Mouse (Mus musculus): ENCODE results near the gene Hbb-bh1. TPM values are rescaled to one million over a fixed set of nuclear protein-coding genes. Genes with fewer than 3 reads are reported as not detected.

Hbb-bh1 gene
- total and polyA plus RNA-seq, 3 experiments = 0.15 TPM; not detected in 2

- TF ChIP-seq ELF1 (IDR thresholded peaks at IDR 0.05; ENCODE audit: low read depth, low read length) (no peak), CHD2 (IDR thresholded peaks at IDR 0.05; ENCODE audit: low read length) (0 out of 2 replicates have a peak, but pooled peaks have one; percentile 9), POLR2AphosphoS2 (IDR thresholded peaks at IDR 0.05; ENCODE audit: low read length) (no peak), UBTF (IDR thresholded peaks at IDR 0.05; ENCODE audit: borderline replicate concordance, insufficient read depth, low read depth, low read length) (no peak), E2F4 (IDR thresholded peaks at IDR 0.05; ENCODE audit: borderline replicate concordance, low read depth, low read length) (no peak), JUND (IDR thresholded peaks at IDR 0.05; ENCODE audit: low read depth, low read length) (peak; percentile 52; the same call in 1 of the 2 replicates), EP300 (IDR thresholded peaks at IDR 0.05; ENCODE audit: low read depth in 1 of 2, low read length in 2 of 2) (peak; percentile 86 to 90), RAD21 (IDR thresholded peaks at IDR 0.05; ENCODE audit: low read depth, low read length) (no peak), CHD1 (IDR thresholded peaks at IDR 0.05; ENCODE audit: low read depth, low read length) (no peak), CTCF (IDR thresholded peaks at IDR 0.05 in 2 of 3, conservative IDR thresholded peaks at IDR 0.05 in 1 of 3; ENCODE audit: control insufficient read depth in 1 of 3, insufficient read depth in 1 of 3, low read depth in 2 of 3, low read length in 3 of 3, poor library complexity in 1 of 3, severe bottlenecking in 1 of 3) (no peak), MEF2A (IDR thresholded peaks at IDR 0.05; ENCODE audit: extremely low read depth, insufficient replicate concordance, low read depth, low read length, poor library complexity, severe bottlenecking) (no peak), MYC (IDR thresholded peaks at IDR 0.05; ENCODE audit: low read depth, low read length) (peak; percentile 64; the same call in 1 of the 2 replicates), USF2 (IDR thresholded peaks at IDR 0.05; ENCODE audit: borderline replicate concordance in 1 of 2, insufficient read depth in 1 of 2, low read depth in 1 of 2, low read length in 2 of 2) (no peak), ETS1 (IDR thresholded peaks at IDR 0.05; ENCODE audit: low read depth, low read length) (peak; percentile 91), ZC3H11A (IDR thresholded peaks at IDR 0.05; ENCODE audit: low read depth, low read length) (no peak), POLR2AphosphoS5 (IDR thresholded peaks at IDR 0.05; ENCODE audit: borderline replicate concordance, low read depth, low read length) (no peak), SMC3 (IDR thresholded peaks at IDR 0.05; ENCODE audit: low read depth, low read length) (no peak), ZKSCAN1 (IDR thresholded peaks at IDR 0.05; ENCODE audit: low read depth, low read length) (no peak)
Observed at GRCm38 (mm10) chr7:103859076-103859475, 16.1 kb upstream of the Hbb-bh1 start (continued).

- Histone ChIP-seq H3K9me3 (replicated peaks; ENCODE audit: insufficient read depth, low read length) (no peaks in the 10 kb centered on the region), H3K27ac (ENCODE audit: control insufficient read depth, low read depth, low read length) (no peak overlapping the region), H3K79me2 (ENCODE audit: control insufficient read depth, insufficient read depth, low read length, poor library complexity) (no peaks in the 10 kb centered on the region), H3K9ac (ENCODE audit: control insufficient read depth, low read depth, low read length, poor library complexity, severe bottlenecking) (no peak overlapping the region), H3K4me1 (ENCODE audit: control insufficient read depth in 1 of 2, insufficient read depth in 2 of 2, low read length in 2 of 2) (peaks cover 9 to 24% of the 10 kb centered on the region in 2 experiments), H3K27me3 (ENCODE audit: control insufficient read depth in 1 of 2, insufficient read depth in 2 of 2, low read length in 2 of 2) (no peaks in the 10 kb centered on the region), H3K4me3 (ENCODE audit: control insufficient read depth in 1 of 2, insufficient read depth in 1 of 2, low read depth in 2 of 2, low read length in 2 of 2) (no peak overlapping the region), H3K36me3 (ENCODE audit: control insufficient read depth in 1 of 2, insufficient read depth in 2 of 2, low read length in 2 of 2) (peaks cover 0 to 24% of the 10 kb centered on the region in 2 experiments; a peak in 2 of 4 replicates)
- DNase-seq (ENCODE audit: low read depth, low spot score) = peak; percentile 70
- TF ChIP-seq TCF12 (IDR thresholded peaks at IDR 0.05; ENCODE audit: low read depth, low read length) = peak; percentile 95
- TF ChIP-seq NRF1 (IDR thresholded peaks at IDR 0.05; ENCODE audit: insufficient read depth, low read depth, low read length, poor library complexity, severe bottlenecking) = no peak
- no peak for TF ChIP-seq MAZ (IDR thresholded peaks at IDR 0.05; ENCODE audit: low read depth, low read length)
- TF ChIP-seq E2F4 (IDR thresholded peaks at IDR 0.05; ENCODE audit: borderline replicate concordance, low read depth, low read length) = no peak
- TF ChIP-seq EP300 (IDR thresholded peaks at IDR 0.05; ENCODE audit: low read depth in 1 of 2, low read length in 2 of 2) = peak; percentile 89 to 91
- no peak for TF ChIP-seq HCFC1 (IDR thresholded peaks at IDR 0.05; ENCODE audit: low read depth, low read length)
- no peak for TF ChIP-seq ELF1 (IDR thresholded peaks at IDR 0.05; ENCODE audit: low read depth, low read length)
- no peak for TF ChIP-seq CHD2 (IDR thresholded peaks at IDR 0.05; ENCODE audit: low read length)
- TF ChIP-seq MYB (IDR thresholded peaks at IDR 0.05; ENCODE audit: low read depth, low read length) = no peak
- TF ChIP-seq RCOR1 (IDR thresholded peaks at IDR 0.05; ENCODE audit: low read depth, low read length) = peak; percentile 98
- no peak for TF ChIP-seq POLR2AphosphoS2 (IDR thresholded peaks at IDR 0.05; ENCODE audit: low read length)
- peak; percentile 71 for TF ChIP-seq TAL1 (IDR thresholded peaks at IDR 0.05; ENCODE audit: low read length)
- no peak for TF ChIP-seq MAX (IDR thresholded peaks at IDR 0.05; ENCODE audit: low read length)
- TF ChIP-seq BHLHE40 (IDR thresholded peaks at IDR 0.05; ENCODE audit: borderline replicate concordance, low read depth, low read length) = no peak
- no peak for TF ChIP-seq POLR2AphosphoS5 (IDR thresholded peaks at IDR 0.05; ENCODE audit: borderline replicate concordance, low read depth, low read length)
- no peak for TF ChIP-seq SIN3A (IDR thresholded peaks at IDR 0.05; ENCODE audit: low read length)
- TF ChIP-seq GABPA (IDR thresholded peaks at IDR 0.05; ENCODE audit: low read depth, low read length) = no peak
- TF ChIP-seq TBP (IDR thresholded peaks at IDR 0.05; ENCODE audit: low read depth, low read length) = no peak
- TF ChIP-seq GATA1 (IDR thresholded peaks at IDR 0.05; ENCODE audit: low read depth, low read length) = peak; percentile 86
- TF ChIP-seq ZNF384 (IDR thresholded peaks at IDR 0.05; ENCODE audit: low read depth, low read length) = no peak
- no peak for TF ChIP-seq ZKSCAN1 (IDR thresholded peaks at IDR 0.05; ENCODE audit: low read depth, low read length)
- TF ChIP-seq UBTF (IDR thresholded peaks at IDR 0.05; ENCODE audit: borderline replicate concordance, insufficient read depth, low read depth, low read length) = no peak
- TF ChIP-seq NELFE (IDR thresholded peaks at IDR 0.05; ENCODE audit: low read depth, low read length) = no peak
- no peak for TF ChIP-seq RAD21 (IDR thresholded peaks at IDR 0.05; ENCODE audit: low read depth, low read length)
- 0 out of 2 replicates have a peak, but pooled peaks have one; percentile 35 for TF ChIP-seq MYC (IDR thresholded peaks at IDR 0.05; ENCODE audit: low read depth, low read length)
Observed at GRCm38 (mm10) chr7:103854669-103855068, 11.7 kb upstream of the Hbb-bh1 start.
